Mouse (Mus musculus): Measurements from ENCODE around the gene Nsdhl. TPM values are rescaled to one million over a fixed set of nuclear protein-coding genes. Genes with fewer than 3 reads are reported as not detected.

Nsdhl gene
- polyA plus RNA-seq, 1 experiment from 2014 or later: 51.3 TPM

DNA sequence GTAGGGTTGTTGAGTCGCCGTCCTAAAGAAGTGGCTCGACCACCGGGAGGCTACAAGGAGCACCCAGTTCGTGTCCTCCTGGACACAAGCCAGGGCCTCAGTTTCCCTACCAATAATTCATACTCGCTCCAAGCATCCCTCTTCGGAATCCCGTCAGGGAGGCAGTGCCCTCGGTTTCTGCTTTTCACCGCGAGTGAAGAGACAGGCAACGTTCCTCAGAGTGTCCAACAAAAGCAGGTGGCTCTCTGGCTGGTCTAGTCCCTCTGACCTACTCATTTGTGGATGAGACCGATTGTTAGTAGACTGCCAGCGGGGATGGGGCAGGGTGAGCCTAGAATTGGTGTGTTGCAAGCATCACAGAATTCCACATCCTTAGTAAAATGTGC lies 69.2 kb downstream of the Nsdhl start:
- Histone ChIP-seq H3K27ac (ENCODE audit: low read depth, low read length) (no peak overlapping the region), H3K4me1 (ENCODE audit: control insufficient read depth, insufficient read depth, low read length) (no peaks in the 10 kb centered on the region), H3K9me3 (ENCODE audit: control insufficient read depth, low read length) (no peaks in the 10 kb centered on the region), H3K36me3 (ENCODE audit: control insufficient read depth, insufficient read depth, low read length) (no peaks in the 10 kb centered on the region), H3K4me2 (ENCODE audit: low read depth) (peak overlapping the region; percentile 43), H3K27me3 (ENCODE audit: control insufficient read depth, insufficient read depth, low read length) (peaks cover 4% of the 10 kb centered on the region; the same call in 1 of the 2 replicates), H3K4me3 (ENCODE audit: low read depth, low read length) (peak overlapping the region; percentile 29), H3K9ac (ENCODE audit: low read length) (peak overlapping the region; percentile 35; the same call in 1 of the 2 replicates)
- WGBS: 20% methylated on average over 14 of the region's 14 CpGs
- no peak for DNase-seq (ENCODE audit: low spot score)
- no peak for ATAC-seq (ENCODE audit: insufficient read depth, low FRiP score, low TSS enrichment)

- Histone ChIP-seq H3K9me3 (ENCODE audit: control insufficient read depth, low read length) (no peaks in the 10 kb centered on the region), H3K4me1 (ENCODE audit: control insufficient read depth, insufficient read depth, low read length) (no peaks in the 10 kb centered on the region)
- 94% methylated on average over 3 of the region's 3 CpGs for WGBS
These were observed 70.1 kb downstream of the Nsdhl start for GRCm38 (mm10) chrX:72988431-72988830.

DNA sequence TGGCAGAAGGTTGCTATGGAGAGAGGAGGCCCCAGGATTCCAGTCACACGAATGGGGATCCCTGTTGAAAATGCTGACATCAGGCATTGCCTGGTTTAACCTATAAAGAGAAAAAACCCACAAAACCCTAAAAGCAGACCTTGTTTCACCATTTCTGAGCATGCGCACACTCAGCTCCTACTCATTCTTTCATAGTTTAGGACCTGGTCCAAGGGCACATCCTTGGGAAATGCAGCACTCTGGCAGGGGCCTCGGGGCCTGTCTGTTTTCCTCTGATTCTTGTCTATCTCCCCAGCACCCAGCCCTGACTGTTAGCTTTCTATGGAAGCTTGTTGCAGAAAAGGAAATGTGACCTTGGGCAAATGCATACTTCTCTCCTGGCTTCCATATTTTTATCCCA lies 72.2 kb downstream of the Nsdhl start:
- no peak for ATAC-seq (ENCODE audit: insufficient read depth, low FRiP score, low TSS enrichment)
- Histone ChIP-seq H3K4me1 (ENCODE audit: control insufficient read depth, insufficient read depth, low read length) (no peaks in the 10 kb centered on the region), H3K4me3 (ENCODE audit: low read depth, low read length) (no peak overlapping the region), H3K36me3 (ENCODE audit: control insufficient read depth, insufficient read depth, low read length) (no peaks in the 10 kb centered on the region), H3K9me3 (ENCODE audit: control insufficient read depth, low read length) (no peaks in the 10 kb centered on the region), H3K9ac (ENCODE audit: low read length) (no peak overlapping the region), H3K27me3 (ENCODE audit: control insufficient read depth, insufficient read depth, low read length) (peaks cover 4% of the 10 kb centered on the region; the same call in 1 of the 2 replicates), H3K27ac (ENCODE audit: low read depth, low read length) (no peak overlapping the region), H3K4me2 (ENCODE audit: low read depth) (no peak overlapping the region)
- WGBS: 79% methylated on average over 3 of the region's 3 CpGs
- DNase-seq (ENCODE audit: low spot score): no peak

More at GRCm38 (mm10) chrX:72988431-72988830, 70.1 kb downstream of the Nsdhl start:
- ATAC-seq (ENCODE audit: insufficient read depth, low FRiP score, low TSS enrichment): no peak
- no peak overlapping the region for H3K4me2 ChIP-seq (ENCODE audit: low read depth)
- no peak overlapping the region for H3K4me3 ChIP-seq (ENCODE audit: low read depth, low read length)
- no peak for DNase-seq (ENCODE audit: low spot score)
- H3K27me3 ChIP-seq (ENCODE audit: control insufficient read depth, insufficient read depth, low read length): peaks cover 4% of the 10 kb centered on the region; the same call in 1 of the 2 replicates
- H3K27ac ChIP-seq (ENCODE audit: low read depth, low read length): no peak overlapping the region
- H3K9ac ChIP-seq (ENCODE audit: low read length): no peak overlapping the region
- H3K36me3 ChIP-seq (ENCODE audit: control insufficient read depth, insufficient read depth, low read length): no peaks in the 10 kb centered on the region

DNA sequence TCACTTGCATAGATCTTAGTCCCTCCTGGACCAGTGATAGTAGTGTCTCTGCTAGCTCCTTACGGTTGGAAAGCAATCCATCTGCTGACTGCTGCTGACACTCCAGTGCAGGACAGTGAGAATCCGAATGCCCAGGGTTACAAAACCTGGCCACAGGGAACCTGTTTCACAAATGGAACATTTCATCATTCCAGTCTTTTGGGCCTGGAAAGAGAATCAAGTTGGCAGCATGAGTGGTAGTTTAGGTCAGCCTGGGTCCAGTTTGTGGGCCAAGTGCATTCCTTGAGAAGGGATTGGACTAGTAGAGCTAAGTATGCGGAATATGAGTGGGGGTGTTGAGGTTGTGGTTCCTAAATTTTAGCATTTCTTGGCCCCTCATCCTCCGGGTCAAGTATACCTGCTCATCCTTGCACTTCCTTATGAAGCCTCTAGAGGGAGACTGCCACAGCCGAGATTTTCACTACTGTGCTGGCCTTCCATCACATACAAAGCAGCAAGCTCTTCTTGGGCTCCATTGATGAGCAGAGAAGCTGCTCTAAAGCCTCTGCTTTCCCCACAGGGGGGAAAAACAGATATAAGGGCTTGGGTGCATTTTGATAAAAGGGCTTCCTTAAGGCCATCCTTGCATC lies 74.0 kb downstream of the Nsdhl start:
- Histone ChIP-seq H3K27ac (ENCODE audit: low read depth, low read length) (no peak overlapping the region), H3K9me3 (ENCODE audit: control insufficient read depth, low read length) (no peaks in the 10 kb centered on the region), H3K36me3 (ENCODE audit: control insufficient read depth, insufficient read depth, low read length) (no peaks in the 10 kb centered on the region), H3K9ac (ENCODE audit: low read length) (no peak overlapping the region), H3K27me3 (ENCODE audit: control insufficient read depth, insufficient read depth, low read length) (no peaks in the 10 kb centered on the region), H3K4me2 (ENCODE audit: low read depth) (no peak overlapping the region), H3K4me1 (ENCODE audit: control insufficient read depth, insufficient read depth, low read length) (no peaks in the 10 kb centered on the region), H3K4me3 (ENCODE audit: low read depth, low read length) (no peak overlapping the region)
- DNase-seq (ENCODE audit: low spot score): no peak
- WGBS: 64% methylated on average over 5 of the region's 5 CpGs
- ATAC-seq (ENCODE audit: insufficient read depth, low FRiP score, low TSS enrichment): no peak

DNA sequence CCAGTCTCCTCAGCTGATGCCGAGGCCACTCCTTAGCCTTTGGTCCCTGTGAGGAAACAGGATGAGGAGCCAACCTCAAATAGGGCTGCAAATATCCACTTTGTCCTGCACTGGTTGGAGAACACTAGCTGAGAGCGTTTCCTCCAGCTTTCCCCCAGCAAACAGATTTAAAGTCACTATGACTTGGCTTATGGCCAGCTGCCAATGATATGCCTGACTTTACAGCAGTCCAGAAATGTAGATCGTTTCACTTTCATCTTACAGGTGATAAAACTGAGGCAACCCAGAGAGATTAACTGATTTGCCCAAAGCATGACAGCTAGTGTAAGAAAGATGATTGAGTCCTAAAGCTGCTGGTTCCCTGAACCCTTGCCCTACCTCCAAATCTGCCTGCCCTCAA lies 77.2 kb downstream of the Nsdhl start:
- Histone ChIP-seq H3K4me1 (ENCODE audit: control insufficient read depth, insufficient read depth, low read length) (no peaks in the 10 kb centered on the region), H3K9me3 (ENCODE audit: control insufficient read depth, low read length) (no peaks in the 10 kb centered on the region), H3K4me3 (ENCODE audit: low read depth, low read length) (no peak overlapping the region), H3K36me3 (ENCODE audit: control insufficient read depth, insufficient read depth, low read length) (no peaks in the 10 kb centered on the region), H3K4me2 (ENCODE audit: low read depth) (no peak overlapping the region), H3K27me3 (ENCODE audit: control insufficient read depth, insufficient read depth, low read length) (no peaks in the 10 kb centered on the region), H3K9ac (ENCODE audit: low read length) (no peak overlapping the region), H3K27ac (ENCODE audit: low read depth, low read length) (no peak overlapping the region)
- 85% methylated on average over 3 of the region's 3 CpGs for WGBS
- no peak for DNase-seq (ENCODE audit: low spot score)
- no peak for ATAC-seq (ENCODE audit: insufficient read depth, low FRiP score, low TSS enrichment)

GRCm38 (mm10) chrX:73003110-73003509 lies 84.8 kb downstream of the Nsdhl start:
- no peak overlapping the region for H3K9ac ChIP-seq (ENCODE audit: low read length)
- DNase-seq (ENCODE audit: low spot score): no peak
- no peak overlapping the region for H3K27ac ChIP-seq (ENCODE audit: low read depth, low read length)
- no peaks in the 10 kb centered on the region for H3K4me1 ChIP-seq (ENCODE audit: control insufficient read depth, insufficient read depth, low read length)
- H3K4me3 ChIP-seq (ENCODE audit: low read depth, low read length): no peak overlapping the region
- H3K36me3 ChIP-seq (ENCODE audit: control insufficient read depth, insufficient read depth, low read length): no peaks in the 10 kb centered on the region
- 75% methylated on average over 5 of the region's 5 CpGs for WGBS
- H3K27me3 ChIP-seq (ENCODE audit: control insufficient read depth, insufficient read depth, low read length): no peaks in the 10 kb centered on the region
- no peak for ATAC-seq (ENCODE audit: insufficient read depth, low FRiP score, low TSS enrichment)
- H3K9me3 ChIP-seq (ENCODE audit: control insufficient read depth, low read length): no peaks in the 10 kb centered on the region
- no peak overlapping the region for H3K4me2 ChIP-seq (ENCODE audit: low read depth)

DNA sequence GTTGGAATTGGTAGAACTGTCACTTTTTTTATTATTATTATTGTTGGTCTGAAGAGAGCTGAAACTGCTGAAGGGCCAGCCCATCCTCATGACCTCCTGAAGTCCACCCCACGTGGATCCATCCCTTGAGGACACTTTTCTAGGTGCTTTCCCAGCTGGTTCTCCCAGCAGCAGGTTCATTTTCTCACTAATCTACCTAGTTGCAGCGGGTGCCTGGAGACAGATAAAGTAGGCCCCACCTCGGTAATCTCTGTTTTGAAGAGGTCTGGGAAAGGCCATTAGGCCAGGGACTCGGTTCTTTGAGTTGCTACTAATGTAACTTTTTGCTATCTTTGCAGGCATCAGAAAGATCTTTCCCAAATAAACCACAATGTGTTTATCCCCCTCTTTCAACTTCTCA lies 87.3 kb downstream of the Nsdhl start:
- Histone ChIP-seq H3K36me3 (ENCODE audit: control insufficient read depth, insufficient read depth, low read length) (no peaks in the 10 kb centered on the region), H3K27ac (ENCODE audit: low read depth, low read length) (no peak overlapping the region), H3K9me3 (ENCODE audit: control insufficient read depth, low read length) (no peaks in the 10 kb centered on the region), H3K27me3 (ENCODE audit: control insufficient read depth, insufficient read depth, low read length) (no peaks in the 10 kb centered on the region), H3K4me3 (ENCODE audit: low read depth, low read length) (no peak overlapping the region), H3K4me1 (ENCODE audit: control insufficient read depth, insufficient read depth, low read length) (no peaks in the 10 kb centered on the region), H3K9ac (ENCODE audit: low read length) (no peak overlapping the region), H3K4me2 (ENCODE audit: low read depth) (no peak overlapping the region)
- ATAC-seq (ENCODE audit: insufficient read depth, low FRiP score, low TSS enrichment) (no peak), DNase-seq (ENCODE audit: low spot score) (no peak)
- 75% methylated on average over 4 of the region's 4 CpGs for WGBS

GRCm38 (mm10) chrX:73007597-73008479 lies 89.5 kb downstream of the Nsdhl start:
- Histone ChIP-seq H3K4me3 (ENCODE audit: low read depth, low read length) (peak overlapping the region; percentile 21; the same call in 1 of the 2 replicates), H3K4me1 (ENCODE audit: control insufficient read depth, insufficient read depth, low read length) (no peaks in the 10 kb centered on the region), H3K4me2 (ENCODE audit: low read depth) (peak overlapping the region; percentile 40), H3K27ac (ENCODE audit: low read depth, low read length) (no peak overlapping the region), H3K27me3 (ENCODE audit: control insufficient read depth, insufficient read depth, low read length) (no peaks in the 10 kb centered on the region), H3K36me3 (ENCODE audit: control insufficient read depth, insufficient read depth, low read length) (no peaks in the 10 kb centered on the region), H3K9ac (ENCODE audit: low read length) (0 out of 2 replicates have a peak overlapping the region, but pooled peaks have one; percentile 18), H3K9me3 (ENCODE audit: control insufficient read depth, low read length) (no peaks in the 10 kb centered on the region)
- WGBS: 16% methylated on average over 23 of the region's 27 CpGs
- DNase-seq (ENCODE audit: low spot score) (peak; percentile 90), ATAC-seq (ENCODE audit: insufficient read depth, low FRiP score, low TSS enrichment) (peak; percentile 98)
